19 mouse cellular contexts compared by ENCODE assay signal in genomic region chr11:65706176-65706575, GRCm38 (mm10).
A peak's percentile ranks its signal among the peaks of the same experiment; 100 is the strongest.
DNase-seq lines count a peak whose midpoint lies in the region; ATAC-seq and TF ChIP-seq lines count a peak whose summit lies in the region.
"Had no signal": no experiment of that assay in that cellular context is flagged by ENCODE, and none has a peak within 500 bp of the region (broad histone marks: within the 10 kb centered on the region; RNA-seq: fewer than 3 reads in every experiment).

No protein-coding gene starts in this region.

- no peak overlapping the region for H3K4me3 ChIP-seq in layer of hippocampus, adult 2 months
- H3K4me3 ChIP-seq in midbrain, postnatal 0 days (ENCODE audit: low read depth, low read length) = no peak overlapping the region
- H3K4me3 ChIP-seq: embryonic facial prominence, embryonic 10.5 days; forebrain, embryonic 15.5 days; heart, adult 2 months; heart, embryonic 15.5 days; intestine, embryonic 15.5 days had no signal

- H3K4me1 ChIP-seq in midbrain, postnatal 0 days (ENCODE audit: insufficient read depth, low read length) = no peaks in the 10 kb centered on the region
- H3K4me1 ChIP-seq: embryonic facial prominence, embryonic 10.5 days; forebrain, embryonic 15.5 days; heart, embryonic 15.5 days; intestine, embryonic 15.5 days had no signal

- ATAC-seq in cerebellum, adult (ENCODE audit: insufficient number of reproducible peaks, low FRiP score, low TSS enrichment) = no peak
- no peak for ATAC-seq in midbrain, postnatal 0 days (ENCODE audit: low FRiP score)
- ATAC-seq: forebrain, embryonic 15.5 days; intestine, embryonic 15.5 days had no signal

- 88% methylated on average over 2 of the region's 2 CpGs for WGBS in midbrain, postnatal 0 days

- peaks cover 13% of the 10 kb centered on the region for H3K36me3 ChIP-seq in midbrain, postnatal 0 days (ENCODE audit: insufficient read depth, low read length)

- peak; percentile 23 for DNase-seq in cerebellum, adult 11-12 months
- DNase-seq in layer of hippocampus, adult 2 months (ENCODE audit: low spot score in 2 of 2) = peak; percentile 33 to 49
- no peak for DNase-seq in layer of hippocampus, postnatal 25 days (ENCODE audit: extremely low spot score in 1 of 2, low spot score in 1 of 2)
- peak; percentile 22 for DNase-seq in cerebellum, adult 8-10 months
- DNase-seq in cerebellum, postnatal 25 days = peak; percentile 24 to 54
- DNase-seq in adrenal gland, postnatal 36 days = no peak
- no peak for DNase-seq in midbrain, postnatal 0 days (ENCODE audit: low spot score)
- DNase-seq: adrenal gland, postnatal 14 days; gastrocnemius, postnatal 14 days; heart, adult 2 months; heart, postnatal 14 days; kidney, adult 18-20 months had no signal

- H3K27ac ChIP-seq in layer of hippocampus, adult 2 months = peak overlapping the region; percentile 49; the same call in 1 of the 2 replicates
- no peak overlapping the region for H3K27ac ChIP-seq in midbrain, postnatal 0 days (ENCODE audit: low read depth, low read length)
- H3K27ac ChIP-seq: embryonic facial prominence, embryonic 10.5 days; forebrain, embryonic 15.5 days; heart, adult 2 months; heart, embryonic 15.5 days; hindbrain, embryonic 14.5 days; intestine, embryonic 15.5 days had no signal

- H3K27me3 ChIP-seq in midbrain, postnatal 0 days (ENCODE audit: insufficient read depth, low read length) = no peaks in the 10 kb centered on the region
- H3K27me3 ChIP-seq: forebrain, embryonic 15.5 days; heart, embryonic 15.5 days; intestine, embryonic 15.5 days had no signal

- H3K4me2 ChIP-seq in midbrain, postnatal 0 days (ENCODE audit: low read depth, low read length, poor library complexity, severe bottlenecking) = no peak overlapping the region
- H3K4me2 ChIP-seq: forebrain, embryonic 15.5 days; heart, embryonic 11.5 days; heart, embryonic 15.5 days; hindbrain, embryonic 14.5 days; intestine, embryonic 15.5 days had no signal

- no peak for TF ChIP-seq CTCF in layer of hippocampus, adult 2 months (conservative IDR thresholded peaks at IDR 0.05)
- no peak for TF ChIP-seq CTCF in midbrain, postnatal 0 days (IDR thresholded peaks at IDR 0.05)

- H3K9me3 ChIP-seq in midbrain, postnatal 0 days (ENCODE audit: low read length) = no peaks in the 10 kb centered on the region
- H3K9me3 ChIP-seq: embryonic facial prominence, embryonic 10.5 days; forebrain, embryonic 15.5 days; heart, embryonic 15.5 days; intestine, embryonic 15.5 days had no signal

- no peak overlapping the region for H3K9ac ChIP-seq in midbrain, postnatal 0 days (replicated peaks; ENCODE audit: low read length, poor library complexity, severe bottlenecking)
- H3K9ac ChIP-seq: forebrain, embryonic 15.5 days; heart, embryonic 15.5 days; hindbrain, embryonic 14.5 days; intestine, embryonic 15.5 days had no signal

Comparison
In these comparisons a context has a peak if more than half of its experiments do, and no peak if none do; other contexts are left out.
1. DNase-seq: peak in cerebellum, adult 11-12 months (single experiment), layer of hippocampus, adult 2 months (2 of 2), cerebellum, adult 8-10 months (single experiment) and cerebellum, postnatal 25 days (2 of 2); none in layer of hippocampus, postnatal 25 days (0 of 2), adrenal gland, postnatal 36 days (0 of 2) and midbrain, postnatal 0 days (single experiment).